Mouse (Mus musculus) midbrain, embryonic 14.5 days (tissue): Measurements from ENCODE around the gene Ubap2. TPM values are rescaled to one million over a fixed set of nuclear protein-coding genes. Genes with fewer than 3 reads are reported as not detected.
A peak's percentile ranks its signal among the peaks of the same experiment; 100 is the strongest.

Source experiments
- ATAC-seq: fragments of 200-750 bp; cut with Nextera tagmentation; 2 replicates; pipeline ENCODE4 v1.8.0; 2017; ENCODE audit warnings: moderate number of reproducible peaks, moderate library complexity; ENCODE audit not compliant: low FRiP score, low TSS enrichment
- DNase-seq: peaks from one replicate; pipeline ENCODE4 v3.0.0-alpha.2; 2015
- H3K27ac ChIP-seq: fragments of 300-500 bp; sonication (generic); replicated peaks from 2 replicates; pipeline ENCODE4 v1.5.1; 2014; ENCODE audit warnings: mild to moderate bottlenecking, low read depth, low read length, moderate library complexity
- H3K27me3 ChIP-seq: fragments of 300-500 bp; sonication (generic); 2 replicates; pipeline ENCODE4 v1.6.1; 2014; ENCODE audit warnings: low read length, control low read depth, mixed read lengths; ENCODE audit not compliant: control insufficient read depth, insufficient read depth
- H3K36me3 ChIP-seq: fragments of 300-500 bp; sonication (generic); 2 replicates; pipeline ENCODE4 v1.6.1; 2014; ENCODE audit warnings: low read length, control low read depth; ENCODE audit not compliant: control insufficient read depth, insufficient read depth
- H3K4me1 ChIP-seq: fragments of 300-500 bp; sonication (generic); 2 replicates; pipeline ENCODE4 v1.6.1; 2014; ENCODE audit warnings: mild to moderate bottlenecking, antibody characterized with exemption, low read length, control low read depth; ENCODE audit not compliant: control insufficient read depth, insufficient read depth
- H3K4me2 ChIP-seq: fragments of 300-500 bp; sonication (generic); 2 replicates; pipeline ENCODE4 v1.6.1; 2014; ENCODE audit warnings: mild to moderate bottlenecking, low read length, moderate library complexity
- H3K4me3 ChIP-seq: fragments of 300-500 bp; sonication (generic); replicated peaks from 2 replicates; pipeline ENCODE4 v1.5.1; 2014; ENCODE audit warnings: low read depth, low read length
- H3K9ac ChIP-seq: fragments of 300-500 bp; sonication (generic); replicated peaks from 2 replicates; pipeline ENCODE4 v1.6.1; 2014; ENCODE audit warnings: mild to moderate bottlenecking, low read length, moderate library complexity
- H3K9me3 ChIP-seq: fragments of 300-500 bp; sonication (generic); 2 replicates; pipeline ENCODE4 v1.6.1; 2016; ENCODE audit warnings: low read length, control low read depth, mixed read lengths; ENCODE audit not compliant: control insufficient read depth
- WGBS: fragments of 180-500 bp; shearing (Covaris S2); extraction: QIAGEN DNeasy Blood & Tissue Kit; methylation state at CpG from one replicate; pipeline ENCODE4 v1.1.7; 2014; 5-methylcytosine and 5-hydroxymethylcytosine counted together
- polyA plus RNA-seq: library from polyadenylated mRNA; unstranded; fragments of >200 nt; fragmentation: Nextera tagmentation; extraction: Ambion mirVana; gene quantifications from 2 replicates; pipeline ENCODE4 v1.2.1, GENCODE M21; 2014

The Ubap2 gene
- polyA plus RNA-seq, 1 experiment from 2014 or later, result 56.2 TPM

DNA sequence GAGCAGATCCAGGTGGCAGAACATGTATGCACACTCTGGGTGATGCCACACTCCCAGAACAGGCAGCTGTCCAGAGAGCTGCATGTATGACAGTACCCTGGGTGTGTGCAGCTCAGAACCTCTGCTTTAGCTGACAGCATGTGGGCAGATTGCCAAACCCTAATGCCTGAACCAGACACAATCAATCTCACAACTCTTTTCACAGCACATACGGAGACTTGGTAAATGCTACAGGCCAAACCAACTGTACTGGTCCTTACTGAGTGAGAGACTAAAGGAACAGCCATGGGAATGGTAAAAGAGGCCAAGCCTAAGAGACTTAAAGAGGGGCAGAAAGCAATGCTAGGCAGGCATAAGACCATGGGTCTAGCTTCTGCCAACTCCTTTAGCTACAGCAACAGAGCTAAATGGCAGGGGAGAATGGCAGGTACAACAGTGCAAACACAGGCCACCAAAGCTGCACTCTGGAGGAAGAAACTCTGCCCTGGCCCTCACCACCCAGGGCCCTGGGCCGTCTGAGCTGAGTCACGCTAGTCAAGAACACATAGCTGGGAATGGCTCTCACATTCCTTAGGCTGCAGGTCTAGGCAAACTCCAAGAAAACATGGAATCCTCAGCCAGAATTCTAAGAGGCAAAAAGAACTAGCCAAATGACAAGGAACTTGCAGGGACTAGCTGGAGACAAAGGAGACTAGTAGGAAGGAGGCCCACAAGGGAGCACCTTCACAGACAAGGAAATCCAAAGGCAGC, 77.9 kb downstream of the Ubap2 start:
- no peak overlapping the region; the same call in 1 of the 2 replicates for H3K27ac ChIP-seq
- no peak overlapping the region for H3K4me3 ChIP-seq
- no peak overlapping the region for H3K4me2 ChIP-seq
- 77% methylated on average over 3 of the region's 3 CpGs for WGBS
- DNase-seq, result peak; percentile 37
- no peaks in the 10 kb centered on the region for H3K27me3 ChIP-seq
- no peak overlapping the region for H3K9ac ChIP-seq
- ATAC-seq, result no peak
- H3K9me3 ChIP-seq, result no peaks in the 10 kb centered on the region
- peaks cover 97% of the 10 kb centered on the region for H3K36me3 ChIP-seq
- no peaks in the 10 kb centered on the region for H3K4me1 ChIP-seq

GRCm38 (mm10) chr4:41195328-41195727, 79.6 kb downstream of the Ubap2 start:
- WGBS, result 93% methylated on average over 15 of the region's 15 CpGs
- no peak for DNase-seq
- H3K4me2 ChIP-seq, result no peak overlapping the region
- no peak overlapping the region for H3K4me3 ChIP-seq
- H3K9me3 ChIP-seq, result no peaks in the 10 kb centered on the region
- ATAC-seq, result 0 out of 2 replicates have a peak, but pooled peaks have one; percentile 37
- no peak overlapping the region for H3K9ac ChIP-seq
- H3K27me3 ChIP-seq, result no peaks in the 10 kb centered on the region
- H3K27ac ChIP-seq, result no peak overlapping the region
- H3K4me1 ChIP-seq, result no peaks in the 10 kb centered on the region
- peaks cover 97% of the 10 kb centered on the region for H3K36me3 ChIP-seq

DNA sequence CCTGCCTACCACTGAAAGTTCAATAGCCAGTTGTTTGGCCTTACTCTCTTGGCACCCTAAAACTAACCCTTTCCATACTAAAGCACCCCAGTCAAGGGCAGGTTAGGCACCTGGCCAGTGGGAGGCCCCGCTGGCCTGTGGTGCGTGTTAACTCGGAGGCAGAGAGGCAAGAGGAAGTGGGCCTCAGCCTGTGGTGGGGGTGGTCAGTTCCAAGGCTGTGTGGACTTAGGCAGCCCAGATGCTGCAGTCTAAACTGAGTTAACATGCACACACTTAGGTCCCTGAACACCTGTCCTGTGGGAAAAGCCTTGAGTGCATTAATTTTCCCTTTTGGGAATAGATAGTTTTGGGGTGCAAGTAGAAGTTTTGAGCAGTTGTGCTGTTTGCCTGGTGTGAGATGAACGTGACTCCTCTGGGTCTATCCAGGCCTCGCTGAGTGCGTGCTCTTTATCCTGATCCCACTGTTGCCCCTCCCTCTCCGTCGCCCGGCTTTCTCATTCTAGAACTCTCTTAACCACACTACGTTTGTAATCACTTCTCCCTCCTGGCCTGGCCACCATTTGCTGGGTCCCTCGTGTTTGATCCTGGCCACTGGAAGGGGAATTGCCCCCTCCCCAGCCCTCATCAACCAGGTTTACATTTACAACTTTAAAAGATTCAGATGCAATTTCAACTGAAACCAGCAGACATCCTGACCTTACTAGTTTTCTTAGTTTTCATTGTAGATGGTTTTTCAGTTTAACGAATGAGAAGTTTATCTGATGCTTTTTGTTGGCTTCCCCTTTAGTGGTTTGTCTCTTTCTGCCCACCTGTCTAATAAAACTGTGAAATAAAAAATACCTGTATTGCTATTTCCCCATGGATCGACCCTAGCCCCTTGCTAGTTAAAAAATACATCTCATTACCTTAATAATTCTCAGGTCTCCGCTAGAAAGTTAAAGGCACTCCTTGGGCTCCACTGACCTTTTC, 82.1 kb downstream of the Ubap2 start:
- Histone ChIP-seq H3K27ac (no peak overlapping the region), H3K27me3 (no peaks in the 10 kb centered on the region), H3K9ac (no peak overlapping the region), H3K4me1 (no peaks in the 10 kb centered on the region), H3K4me3 (no peak overlapping the region), H3K4me2 (no peak overlapping the region), H3K9me3 (no peaks in the 10 kb centered on the region), H3K36me3 (peaks cover 85% of the 10 kb centered on the region)
- no peak for DNase-seq
- WGBS, result 76% methylated on average over 14 of the region's 14 CpGs
- ATAC-seq, result no peak

- Histone ChIP-seq H3K27ac (no peak overlapping the region), H3K27me3 (no peaks in the 10 kb centered on the region), H3K4me1 (no peaks in the 10 kb centered on the region), H3K9me3 (no peaks in the 10 kb centered on the region), H3K9ac (no peak overlapping the region), H3K4me2 (no peak overlapping the region), H3K36me3 (peaks cover 59% of the 10 kb centered on the region), H3K4me3 (no peak overlapping the region)
- WGBS, result 95% methylated on average over 2 of the region's 2 CpGs
- DNase-seq (no peak), ATAC-seq (no peak)
Measured at GRCm38 (mm10) chr4:41189809-41190208, 85.1 kb downstream of the Ubap2 start.

DNA sequence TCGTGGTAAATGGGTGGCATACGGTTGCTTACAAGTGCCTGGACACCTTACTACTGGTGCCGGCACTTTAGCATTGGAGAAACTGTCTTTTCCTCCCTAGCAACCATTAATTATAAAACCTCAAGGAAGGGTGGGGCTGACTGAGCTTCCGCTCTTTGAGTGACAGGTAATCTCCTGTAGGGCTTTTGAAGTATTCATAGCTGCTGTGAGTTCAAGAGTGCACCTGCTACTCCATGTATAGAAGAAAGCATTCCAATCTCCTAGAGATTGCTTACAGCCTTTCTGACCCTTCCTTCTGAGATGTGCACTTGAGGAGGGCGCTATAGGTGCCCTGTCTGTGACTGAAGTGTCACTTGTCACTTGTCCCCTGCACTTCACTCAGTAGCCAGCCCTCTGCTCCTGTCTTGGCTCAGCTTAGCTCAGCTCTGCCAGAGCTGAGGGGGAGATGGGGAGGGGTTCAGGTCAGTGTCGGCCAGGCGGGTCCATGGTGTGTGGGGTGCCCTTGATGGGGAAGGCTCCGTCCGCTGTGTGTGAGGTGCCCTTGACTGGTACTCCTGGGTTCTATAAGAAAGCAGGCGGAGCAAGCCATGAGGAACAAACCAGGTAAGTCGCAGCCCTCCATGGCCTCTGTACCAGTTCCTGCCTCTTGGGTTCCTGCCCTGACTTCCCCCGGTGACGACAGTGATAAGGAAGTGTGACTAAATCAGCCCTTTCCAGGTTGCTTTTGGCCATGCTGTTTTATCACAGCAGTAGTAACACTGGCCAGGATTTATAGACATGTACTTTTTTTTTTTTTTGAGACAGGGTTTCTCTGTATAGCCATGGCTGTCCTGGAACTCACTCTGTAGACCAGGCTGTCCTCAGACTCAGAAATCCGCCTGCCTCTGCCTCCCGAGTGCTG, 94.9 kb downstream of the Ubap2 start:
- ATAC-seq, result no peak
- Histone ChIP-seq H3K4me3 (no peak overlapping the region), H3K9me3 (no peaks in the 10 kb centered on the region), H3K4me1 (no peaks in the 10 kb centered on the region), H3K36me3 (peaks cover 51% of the 10 kb centered on the region), H3K9ac (no peak overlapping the region), H3K27ac (no peak overlapping the region), H3K27me3 (no peaks in the 10 kb centered on the region), H3K4me2 (no peak overlapping the region)
- WGBS, result 90% methylated on average over 15 of the region's 15 CpGs
- no peak for DNase-seq

DNA sequence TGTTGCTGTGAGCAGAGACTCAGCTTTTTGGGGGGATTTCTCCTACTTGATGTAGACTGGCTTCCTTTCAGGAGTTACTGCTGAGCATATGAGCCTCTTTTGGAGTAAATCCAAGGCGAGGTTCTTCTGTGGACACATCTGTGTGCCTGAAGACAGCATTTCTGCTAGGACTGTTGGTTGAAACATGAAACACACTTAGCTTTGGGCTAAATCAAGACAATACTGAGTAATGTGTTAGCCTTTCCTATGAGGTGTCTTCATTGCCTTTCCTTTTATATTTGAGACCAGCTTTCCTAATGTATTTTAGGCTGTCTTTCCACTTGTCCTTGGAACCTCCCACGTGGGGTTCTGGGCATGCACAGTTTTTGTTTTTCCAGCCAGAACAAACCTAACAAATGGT, 100.3 kb downstream of the Ubap2 start:
- Histone ChIP-seq H3K9ac (no peak overlapping the region), H3K4me2 (no peak overlapping the region), H3K4me3 (no peak overlapping the region), H3K4me1 (no peaks in the 10 kb centered on the region), H3K27me3 (no peaks in the 10 kb centered on the region), H3K36me3 (peaks cover 33% of the 10 kb centered on the region), H3K9me3 (no peaks in the 10 kb centered on the region), H3K27ac (no peak overlapping the region)
- DNase-seq (no peak), ATAC-seq (no peak)
- 89% methylated on average over 2 of the region's 2 CpGs for WGBS

- Histone ChIP-seq H3K27ac (no peak overlapping the region), H3K4me1 (no peaks in the 10 kb centered on the region), H3K4me2 (no peak overlapping the region), H3K27me3 (no peaks in the 10 kb centered on the region), H3K36me3 (peaks cover 16% of the 10 kb centered on the region), H3K4me3 (no peak overlapping the region), H3K9me3 (no peaks in the 10 kb centered on the region), H3K9ac (no peak overlapping the region)
- DNase-seq (no peak), ATAC-seq (no peak)
- WGBS, result 91% methylated on average over 2 of the region's 2 CpGs
Measured at GRCm38 (mm10) chr4:41170970-41171369, 104.0 kb downstream of the Ubap2 start.
